Mouse (Mus musculus) cerebellum, adult 2 months (tissue): ENCODE measurements around the gene Ranbp1.

Experiments
- CTCF ChIP-seq: fragments of 200-500 bp; IDR thresholded peaks from 2 replicates; pipeline ENCODE4 v1.5.1; 2011; ENCODE audit warnings: low read depth, mild to moderate bottlenecking, control low read depth, low read length, moderate library complexity, borderline replicate concordance; ENCODE audit not compliant: insufficient read depth
- POLR2A ChIP-seq: fragments of 200-500 bp; IDR thresholded peaks from 2 replicates; pipeline ENCODE4 v1.6.1; 2011; ENCODE audit warnings: low read length, control low read depth, borderline replicate concordance; ENCODE audit not compliant: insufficient read depth

DNA sequence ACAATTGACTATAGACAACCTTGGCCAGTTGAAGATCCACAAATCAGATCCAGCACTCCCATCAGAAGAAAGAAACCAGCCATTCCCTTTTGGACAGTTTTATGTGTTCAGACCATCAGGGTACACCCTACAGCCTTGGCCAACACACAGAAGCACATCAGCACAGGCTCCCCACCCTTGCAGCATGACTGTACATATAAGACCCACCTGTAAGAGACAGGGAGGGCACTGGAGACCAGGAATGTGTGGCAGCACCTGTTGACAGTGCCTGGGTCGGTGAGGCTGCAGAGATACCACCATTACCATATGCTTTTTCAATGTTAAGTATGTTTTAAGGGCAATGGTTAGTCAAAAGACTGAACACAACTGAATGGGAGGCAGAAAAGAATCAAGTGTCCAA is 5.3 kb upstream of the Ranbp1 start:
- no peak for TF ChIP-seq CTCF
- TF ChIP-seq POLR2A = no peak
